Mouse (Mus musculus): Measurements from ENCODE around the gene Iglon5.
A peak's percentile ranks its signal among the peaks of the same experiment; 100 is the strongest.

The Iglon5 gene

DNA sequence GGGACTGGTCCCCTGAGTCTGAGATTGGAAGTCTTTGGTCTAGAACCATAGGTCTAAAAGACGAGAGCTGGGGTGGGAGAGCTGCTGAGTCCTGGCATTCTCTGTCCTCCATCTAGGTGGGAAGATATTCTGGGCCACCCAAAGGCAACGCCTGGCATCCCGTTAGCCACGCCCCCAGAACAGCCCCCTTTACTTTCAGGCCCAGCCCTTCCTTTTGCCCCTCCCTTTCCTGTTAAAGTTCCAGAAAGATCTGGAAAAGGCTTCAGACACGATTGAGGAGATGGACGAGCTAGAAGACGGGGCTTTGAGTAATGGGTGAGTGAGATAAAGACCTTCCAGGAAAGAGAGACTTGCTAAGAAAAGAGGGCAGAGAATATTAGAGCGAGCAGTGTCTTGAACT, 62.5 kb downstream of the Iglon5 start, which contains the start of gene Lim2:
Lim2 (plus strand) TSS at position 265 of the 400 bp plus-strand sequence.
- no peak for DNase-seq (ENCODE audit: low spot score)

DNA sequence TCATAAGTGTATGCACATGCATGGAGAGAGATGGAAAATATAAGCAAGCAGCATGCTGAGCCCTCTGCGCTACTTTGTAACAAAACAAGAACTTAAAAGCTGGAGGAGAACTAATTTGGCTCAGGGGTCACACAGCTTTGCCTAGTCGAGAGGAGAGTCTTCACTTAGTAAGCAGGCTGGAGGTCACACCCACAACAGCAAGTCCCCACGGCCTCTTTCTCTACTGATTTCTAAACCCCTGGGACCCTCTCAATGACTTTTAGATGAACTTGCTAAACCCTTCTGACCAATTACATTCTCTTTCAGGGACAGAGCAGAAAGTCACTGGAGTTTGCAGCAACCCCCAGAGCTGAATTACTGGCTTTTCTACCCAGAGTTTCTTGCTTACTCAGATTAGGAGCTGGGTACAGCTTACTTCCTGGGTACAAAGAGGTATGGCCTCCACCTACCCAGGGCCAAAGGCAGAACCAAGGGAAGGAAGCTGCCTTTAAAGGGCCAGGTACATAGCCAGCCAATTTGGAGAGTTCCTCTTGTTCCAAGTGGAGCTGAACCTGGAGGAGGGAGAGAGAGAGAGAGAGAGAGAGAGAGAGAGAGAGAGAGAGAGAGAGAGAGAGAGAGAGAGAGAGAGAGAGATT, 65.8 kb downstream of the Iglon5 start:
- no peak for DNase-seq (ENCODE audit: low spot score)

DNA sequence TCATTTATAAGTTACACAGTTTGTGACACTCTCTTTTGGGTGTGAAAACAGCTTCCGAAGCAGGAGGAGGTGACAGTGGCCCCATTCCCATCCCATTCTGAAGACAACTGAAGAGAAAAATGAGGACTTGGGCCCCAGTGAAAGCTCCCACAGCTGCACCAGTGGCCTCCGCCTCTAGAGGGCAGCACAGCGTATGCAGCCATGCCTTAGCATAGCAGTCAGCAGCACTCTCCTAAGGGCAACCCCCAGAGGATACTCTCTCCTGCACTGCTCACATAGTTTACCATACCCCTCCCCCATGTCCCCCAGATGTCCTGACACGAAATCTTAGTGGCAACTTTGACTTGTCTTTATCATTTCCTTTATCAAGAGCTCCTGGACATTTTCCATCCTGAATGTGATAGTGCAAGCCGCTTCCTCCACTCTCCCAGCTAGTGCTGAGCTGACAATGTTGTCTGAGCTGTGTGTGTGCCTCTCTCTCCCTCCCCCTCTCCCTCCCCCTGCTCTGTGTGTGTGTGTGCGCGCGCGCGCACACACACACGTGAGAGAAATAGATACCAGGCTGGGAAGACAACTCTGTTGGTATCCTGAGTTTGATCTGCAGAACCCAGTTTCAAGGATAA, 66.8 kb downstream of the Iglon5 start:
- peak; percentile 88 for DNase-seq (ENCODE audit: low spot score)

Data from embryo, embryonic 10.5 days (tissue).